Mouse (Mus musculus) E14TG2a.4 (cell line): ENCODE measurements around the gene Gjc2.

Experiments
- H3K27me3 ChIP-seq: 2 replicates; pipeline ENCODE4 v1.6.1; 2014; ENCODE audit warnings: low read length, control low read depth; ENCODE audit not compliant: insufficient read depth
- H3K36me3 ChIP-seq: 2 replicates; pipeline ENCODE4 v1.6.1; 2014; ENCODE audit warnings: low read length, control low read depth; ENCODE audit not compliant: insufficient read depth
- H3K4me1 ChIP-seq: replicated peaks from 2 replicates; pipeline ENCODE4 v1.6.1; 2014; ENCODE audit warnings: low read depth, low read length, control low read depth
- H3K4me3 ChIP-seq: replicated peaks from 2 replicates; pipeline ENCODE4 v1.5.1; 2014; ENCODE audit warnings: mild to moderate bottlenecking, low read length
- H3K9me3 ChIP-seq: 2 replicates; pipeline ENCODE4 v1.6.1; 2014; ENCODE audit warnings: low read length, control low read depth
- CTCF ChIP-seq: conservative IDR thresholded peaks from 2 replicates; pipeline ENCODE4 v1.5.1; 2014; ENCODE audit warnings: low read length
- NANOG ChIP-seq: IDR thresholded peaks from 2 replicates; pipeline ENCODE4 v1.6.1; 2014; ENCODE audit warnings: borderline replicate concordance, low read length, mixed read lengths
- POU5F1 ChIP-seq: IDR thresholded peaks from 2 replicates; pipeline ENCODE4 v1.6.1; 2014; ENCODE audit warnings: low read length, borderline replicate concordance

The Gjc2 gene

GRCm38 (mm10) chr11:59135904-59136452 is 47.0 kb downstream of the Gjc2 start, which contains the start of gene Obscn:
TSS of gene Obscn (minus strand) at chr11:59136402.
- Histone ChIP-seq H3K27me3 (peaks cover 93% of the 10 kb centered on the region), H3K4me1 (peaks cover 25% of the 10 kb centered on the region), H3K36me3 (no peaks in the 10 kb centered on the region), H3K9me3 (no peaks in the 10 kb centered on the region), H3K4me3 (peak within 1 kb of the TSS; percentile 71)
- no peak for TF ChIP-seq CTCF

GRCm38 (mm10) chr11:59135051-59135820 is 47.8 kb downstream of the Gjc2 start:
- peak overlapping the region; percentile 71 for H3K4me3 ChIP-seq
- H3K36me3 ChIP-seq = no peaks in the 10 kb centered on the region
- TF ChIP-seq NANOG = no peak
- no peak for TF ChIP-seq POU5F1
- no peak for TF ChIP-seq CTCF
- no peaks in the 10 kb centered on the region for H3K9me3 ChIP-seq
- peaks cover 28% of the 10 kb centered on the region for H3K4me1 ChIP-seq
- peaks cover 90% of the 10 kb centered on the region for H3K27me3 ChIP-seq

GRCm38 (mm10) chr11:59134373-59134997 is 48.5 kb downstream of the Gjc2 start:
- Histone ChIP-seq H3K4me1 (peaks cover 28% of the 10 kb centered on the region), H3K36me3 (no peaks in the 10 kb centered on the region), H3K4me3 (peak overlapping the region; percentile 61), H3K27me3 (peaks cover 90% of the 10 kb centered on the region), H3K9me3 (no peaks in the 10 kb centered on the region)
- no peak for TF ChIP-seq NANOG
- no peak for TF ChIP-seq POU5F1
- no peak for TF ChIP-seq CTCF

GRCm38 (mm10) chr11:59132065-59132464 is 50.9 kb downstream of the Gjc2 start:
- TF ChIP-seq NANOG (no peak), POU5F1 (no peak), CTCF (no peak)

GRCm38 (mm10) chr11:59131348-59131919 is 51.6 kb downstream of the Gjc2 start:
- Histone ChIP-seq H3K36me3 (no peaks in the 10 kb centered on the region), H3K4me3 (0 out of 2 replicates have a peak overlapping the region, but pooled peaks have one; percentile 17), H3K9me3 (no peaks in the 10 kb centered on the region), H3K4me1 (peaks cover 28% of the 10 kb centered on the region), H3K27me3 (peaks cover 65% of the 10 kb centered on the region)
- TF ChIP-seq NANOG (no peak), CTCF (no peak), POU5F1 (no peak)

More at GRCm38 (mm10) chr11:59132065-59132464, 50.9 kb downstream of the Gjc2 start:
- no peaks in the 10 kb centered on the region for H3K9me3 ChIP-seq
- H3K27me3 ChIP-seq = peaks cover 71% of the 10 kb centered on the region
- H3K36me3 ChIP-seq = no peaks in the 10 kb centered on the region
- H3K4me3 ChIP-seq = no peak overlapping the region
- peaks cover 28% of the 10 kb centered on the region for H3K4me1 ChIP-seq

GRCm38 (mm10) chr11:59130782-59131181 is 52.2 kb downstream of the Gjc2 start:
- H3K4me3 ChIP-seq = no peak overlapping the region
- peaks cover 22% of the 10 kb centered on the region for H3K4me1 ChIP-seq
- H3K27me3 ChIP-seq = peaks cover 58% of the 10 kb centered on the region
- H3K36me3 ChIP-seq = no peaks in the 10 kb centered on the region
- H3K9me3 ChIP-seq = no peaks in the 10 kb centered on the region
- TF ChIP-seq POU5F1 (no peak), CTCF (no peak), NANOG (no peak)
